Mouse (Mus musculus): Measurements from ENCODE around the gene Olfr1344.

The Olfr1344 gene

DNA sequence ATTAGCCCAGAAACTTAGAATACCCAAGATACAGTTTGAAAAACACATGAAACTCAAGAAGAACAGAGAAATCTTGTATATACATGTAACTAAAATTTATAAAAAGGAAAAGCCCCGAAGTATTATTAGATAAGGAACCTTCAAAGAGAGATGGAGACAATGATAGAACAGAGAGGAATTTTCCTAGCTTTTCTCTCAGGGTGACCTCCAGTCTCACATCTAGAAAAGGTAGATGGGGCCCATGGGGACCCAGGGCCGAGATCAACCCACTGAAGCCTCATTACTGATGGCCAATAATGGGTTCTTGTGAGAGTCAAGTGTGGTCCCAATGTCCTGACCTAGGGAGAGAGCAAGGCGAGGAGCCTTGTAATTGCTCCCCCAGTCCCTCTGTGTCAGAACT, at the start of gene Olfr1344:
Gene Olfr1344, plus strand, starts transcription at position 301 of the 400 bp plus-strand sequence.
- DNase-seq: no peak

DNA sequence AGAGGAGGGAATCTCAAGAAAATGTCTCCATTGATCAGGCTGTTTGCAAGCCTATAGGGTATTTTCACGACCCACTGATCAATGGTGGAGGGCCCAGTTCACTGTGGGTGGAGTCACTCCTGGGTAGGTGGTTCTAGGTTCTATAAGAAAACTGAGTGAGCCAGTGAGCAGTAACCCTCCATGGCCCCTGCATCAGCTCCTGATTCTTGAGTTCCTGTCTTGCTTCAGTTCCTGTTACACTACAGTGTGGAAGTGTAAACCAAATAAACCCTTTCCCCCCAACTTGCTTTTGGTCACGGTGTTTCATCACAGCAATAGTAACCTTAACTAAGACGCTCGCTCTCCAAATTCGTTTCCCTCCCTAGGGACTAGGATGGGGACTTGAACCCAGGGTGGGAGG, 49.5 kb upstream of the Olfr1344 start:
- no peak for DNase-seq

DNA sequence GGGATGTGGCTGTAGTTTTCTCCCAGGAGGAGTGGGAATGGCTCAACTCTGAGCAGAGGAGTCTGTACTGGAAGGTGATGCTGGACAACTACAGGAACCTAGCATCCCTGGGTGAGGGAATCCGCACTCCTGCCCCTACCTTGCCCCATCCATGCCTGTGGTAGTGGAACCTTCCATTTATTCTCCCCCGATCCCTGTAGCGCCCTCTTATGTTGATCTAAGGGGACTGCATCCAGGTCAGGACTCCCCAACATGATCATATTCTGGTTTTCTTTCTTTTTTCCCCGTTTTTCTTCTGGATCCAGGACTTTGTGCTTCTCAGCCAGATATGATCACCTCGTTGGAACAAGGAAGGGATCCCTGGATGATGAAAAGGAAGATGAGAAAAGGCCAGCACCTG, 49.0 kb upstream of the Olfr1344 start:
- no peak for DNase-seq

DNA sequence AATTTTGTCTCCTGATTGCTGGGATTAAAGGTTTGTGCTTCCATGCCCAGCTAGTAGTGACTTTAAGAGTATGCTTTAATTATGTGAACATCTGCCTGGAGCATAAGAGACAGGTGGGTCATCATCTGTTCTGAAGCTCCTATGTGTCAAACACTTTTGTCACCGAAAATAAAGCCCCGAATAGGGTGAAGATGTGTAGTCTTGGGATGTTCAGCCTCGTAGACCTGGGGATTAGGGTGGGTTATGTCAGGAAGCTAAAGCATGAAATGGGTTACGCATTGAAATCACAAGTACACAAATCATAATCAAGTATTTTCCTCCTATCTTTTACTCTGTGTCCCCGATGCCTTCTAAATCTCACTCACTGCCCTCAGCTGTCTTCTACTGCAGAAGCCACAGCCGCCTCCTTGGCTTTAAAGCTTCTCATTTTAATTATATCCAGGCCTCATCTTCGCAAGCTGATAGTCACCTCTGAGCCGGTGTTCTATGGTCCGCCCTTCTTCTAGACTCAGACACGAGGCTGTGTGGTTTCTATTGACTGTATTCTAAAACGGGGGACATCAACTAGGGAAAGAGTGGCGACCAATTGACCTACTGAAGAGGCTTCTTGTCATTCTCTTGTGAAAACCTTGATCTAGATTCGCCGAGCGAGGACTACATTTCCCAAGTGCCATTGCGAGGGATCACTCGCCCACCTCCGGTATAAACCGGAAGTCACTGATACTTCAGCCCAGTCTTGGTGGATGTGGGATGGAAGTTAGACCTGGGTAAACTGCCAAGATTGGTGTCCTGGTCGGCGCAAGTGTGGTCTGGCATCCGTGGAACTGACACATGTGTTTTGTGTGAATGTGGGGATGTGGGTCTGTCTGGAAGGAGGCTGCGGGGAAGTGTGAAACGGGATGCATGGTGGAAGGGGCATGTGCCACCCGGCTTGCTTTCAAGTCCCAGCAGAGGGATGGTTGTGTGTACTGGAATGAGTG, 40.2 kb upstream of the Olfr1344 start, which contains the start of gene Smim17:
Gene Smim17, plus strand, starts transcription at position 720 of the 980 bp plus-strand sequence.
- peak; percentile 50 for DNase-seq

DNA sequence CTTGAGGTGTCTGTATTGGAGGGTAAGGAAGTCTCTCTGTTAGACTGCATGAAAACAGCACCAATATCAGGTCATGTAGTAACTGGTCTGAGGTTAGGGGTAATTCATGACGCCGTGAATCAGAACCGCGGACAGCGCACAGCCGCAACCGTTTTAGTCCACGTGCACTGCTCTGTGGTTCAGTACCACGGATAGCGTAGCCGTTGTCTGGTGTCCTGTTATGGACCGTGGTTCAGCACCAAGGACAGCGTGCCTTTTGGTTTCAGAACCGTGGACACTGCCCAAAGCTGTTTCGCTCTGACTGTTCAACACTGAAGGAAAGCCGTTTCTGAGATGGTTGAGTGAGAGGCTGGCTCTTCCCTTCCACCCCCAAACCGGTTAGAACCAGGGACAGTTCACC, 28.4 kb upstream of the Olfr1344 start, which contains the start of gene Gm20715:
Gene Gm20715, plus strand, starts transcription at position 235 of the 400 bp plus-strand sequence.
- peak; percentile 97 for DNase-seq

DNA sequence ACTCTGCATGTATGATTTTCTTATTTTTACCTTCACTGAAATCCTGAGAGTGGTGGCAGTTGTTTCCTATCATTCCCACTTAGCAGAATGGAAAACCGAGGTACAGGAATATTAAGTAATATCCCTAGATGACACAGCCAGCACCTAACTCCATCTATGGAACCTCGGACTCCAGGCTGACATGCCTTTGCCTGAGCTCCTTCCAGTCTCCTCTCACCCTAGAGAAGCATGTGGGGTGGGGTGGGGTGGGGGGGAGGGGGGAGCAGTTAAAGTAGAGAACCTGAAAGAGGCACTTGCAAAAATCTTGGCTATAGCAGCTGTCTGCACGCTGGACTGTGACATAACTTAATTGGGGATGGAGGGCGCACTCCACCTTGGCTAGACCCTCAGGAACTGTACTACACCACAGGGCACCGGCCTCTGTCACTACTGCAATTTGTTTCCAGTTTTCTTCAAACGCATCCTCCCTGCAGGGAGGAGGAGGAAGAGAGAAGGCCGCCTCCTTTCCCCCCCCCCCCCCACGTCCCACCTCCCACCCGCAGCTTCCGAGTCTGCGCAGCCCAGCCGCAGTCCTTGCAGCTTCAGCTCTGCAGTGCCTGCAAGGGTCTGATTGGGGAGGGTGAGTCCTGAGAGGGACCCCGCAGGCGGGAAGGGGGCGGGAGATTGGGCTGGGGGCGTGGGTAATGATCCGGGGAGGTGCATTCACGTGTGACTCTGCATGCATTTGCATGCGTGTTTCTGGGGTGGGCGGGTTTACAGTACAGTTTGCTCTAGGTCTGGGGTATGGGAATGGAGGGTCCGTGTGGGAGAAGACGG, 23.7 kb upstream of the Olfr1344 start:
- DNase-seq: no peak

DNA sequence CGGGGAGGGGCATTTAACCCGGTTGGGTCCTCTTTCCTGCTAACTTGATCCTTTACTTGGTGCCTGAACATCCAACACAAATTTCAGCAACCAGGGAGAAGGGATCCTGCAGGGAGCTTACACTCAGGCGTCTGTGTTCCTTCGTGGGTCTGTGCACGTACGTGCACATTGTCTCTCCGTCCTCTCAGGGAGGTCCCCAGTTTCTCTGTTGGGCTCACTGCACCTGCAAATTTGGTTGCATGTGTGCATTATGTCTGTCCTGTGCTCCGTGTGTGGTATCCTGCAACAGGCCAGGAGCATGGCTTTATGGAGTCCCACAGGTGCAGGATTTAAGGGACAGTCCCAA, 23.1 kb upstream of the Olfr1344 start:
- no peak for DNase-seq

DNA sequence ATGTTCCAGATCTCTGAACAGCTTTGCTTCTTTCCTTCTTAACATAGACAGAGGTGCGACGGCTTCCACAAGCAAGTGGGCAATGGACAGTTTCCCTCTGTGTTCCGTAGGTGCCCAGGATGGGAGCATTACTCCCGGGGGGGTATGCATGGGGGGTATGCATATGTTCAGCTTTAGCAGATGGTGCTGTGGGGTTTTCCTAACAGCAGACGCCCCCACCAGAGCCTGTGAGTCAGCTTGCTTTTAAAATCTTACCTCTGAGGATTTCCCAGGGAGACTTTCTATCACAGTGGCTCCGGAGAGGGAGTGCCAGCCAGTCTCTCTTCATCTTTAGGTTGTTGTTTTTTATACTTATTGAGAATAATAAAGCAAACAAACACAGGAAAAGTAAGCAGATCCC, 18.6 kb upstream of the Olfr1344 start:
- no peak for DNase-seq

DNA sequence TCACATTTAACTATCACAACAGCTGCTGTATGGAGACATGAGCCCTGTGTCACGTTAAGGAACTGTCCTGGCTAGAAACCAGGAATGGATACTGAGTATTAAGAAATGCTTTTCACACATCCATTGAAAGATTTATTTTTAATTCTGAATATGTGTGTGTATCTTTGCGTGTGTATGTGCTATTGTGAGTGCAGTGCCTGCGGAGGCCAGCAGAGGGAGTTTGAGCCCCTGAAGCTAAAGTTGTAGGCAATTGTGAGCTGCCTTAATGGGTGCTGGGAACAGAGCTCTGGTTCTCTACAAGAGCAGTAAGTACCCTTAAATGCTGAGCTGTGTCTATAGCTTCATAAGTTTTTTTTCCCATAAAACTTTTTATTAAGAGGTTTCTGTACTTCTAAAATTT, 9.1 kb upstream of the Olfr1344 start:
- DNase-seq: no peak

DNA sequence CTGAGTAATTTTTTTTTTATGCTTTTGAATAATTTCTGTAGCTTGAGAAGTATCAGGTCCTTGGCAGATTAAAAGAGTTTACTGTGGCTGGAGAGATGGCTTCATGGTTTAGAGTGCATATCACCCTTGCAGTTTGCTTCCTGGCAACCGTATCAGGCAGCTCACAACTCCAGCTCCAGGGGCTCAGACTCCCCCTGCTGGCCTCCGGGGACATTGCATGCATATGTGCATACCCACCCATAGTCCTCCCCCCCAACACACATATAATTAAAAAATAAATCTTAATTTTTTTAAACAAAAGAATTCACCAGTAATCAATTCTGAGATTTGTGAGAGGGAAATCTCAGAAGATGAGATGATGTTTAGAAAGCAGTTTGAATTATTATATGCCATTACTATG, 8.1 kb upstream of the Olfr1344 start:
- peak; percentile 22 for DNase-seq

DNA sequence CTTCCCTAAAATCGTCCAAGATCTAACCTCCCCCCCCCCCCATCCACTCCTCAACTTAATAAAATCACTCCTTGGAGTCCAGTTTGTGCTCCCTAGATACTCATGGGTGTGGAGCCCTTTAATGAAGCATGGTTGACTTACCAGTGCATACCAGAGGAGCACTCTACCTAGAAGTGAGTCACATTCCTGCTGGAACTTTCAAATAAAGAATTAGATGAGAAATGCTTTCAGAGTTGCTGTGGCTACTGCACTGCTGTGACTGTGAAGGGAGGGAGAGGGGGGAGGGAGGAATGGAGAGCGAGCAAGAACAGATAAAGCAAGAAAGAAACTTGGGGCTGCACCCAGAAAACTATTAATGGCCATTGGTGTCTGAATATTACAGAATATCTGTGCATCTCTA, 2.7 kb downstream of the Olfr1344 start:
- DNase-seq: no peak

DNA sequence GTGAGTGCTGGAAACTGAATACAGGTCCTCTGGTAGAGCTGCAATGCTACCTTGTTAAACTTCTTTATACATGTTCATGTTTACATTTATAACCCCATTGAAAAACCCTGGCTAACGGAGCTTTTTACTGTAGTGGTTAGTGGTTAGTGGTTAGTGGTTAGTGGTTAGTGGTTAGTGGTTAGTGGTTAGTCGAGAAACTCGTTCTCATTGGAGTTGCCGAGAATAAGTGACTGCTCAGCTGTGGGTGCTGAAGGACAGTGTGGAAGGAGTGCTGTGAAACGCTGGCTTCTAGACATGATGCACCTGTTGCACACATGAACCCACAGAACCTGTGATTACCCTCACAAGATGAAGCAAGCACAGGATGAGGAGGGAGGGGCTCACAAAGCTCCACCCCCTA, 9.3 kb downstream of the Olfr1344 start:
- DNase-seq: no peak

DNA sequence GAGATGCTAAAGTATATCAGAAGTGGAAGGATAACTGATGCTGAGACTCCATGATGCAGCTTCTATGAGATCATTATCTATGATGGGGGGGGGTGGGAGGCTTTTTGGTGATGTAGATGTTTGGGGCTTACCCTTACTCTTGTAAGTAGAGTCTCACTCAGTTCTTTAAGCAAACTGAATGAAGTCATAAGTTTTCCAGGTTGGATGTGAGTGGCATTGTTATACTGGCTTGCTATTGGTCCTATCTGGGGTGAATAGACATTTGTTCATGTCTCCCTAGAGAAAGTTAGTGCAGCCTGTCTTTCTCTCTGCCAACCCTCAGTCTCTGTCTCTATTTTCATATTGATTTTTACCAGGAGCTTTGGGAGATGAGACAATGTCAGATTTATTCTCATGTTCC, 17.4 kb downstream of the Olfr1344 start, which contains the start of gene Olfr1336:
Gene Olfr1336, plus strand, starts transcription at position 301 of the 400 bp plus-strand sequence.
- no peak for DNase-seq

DNA sequence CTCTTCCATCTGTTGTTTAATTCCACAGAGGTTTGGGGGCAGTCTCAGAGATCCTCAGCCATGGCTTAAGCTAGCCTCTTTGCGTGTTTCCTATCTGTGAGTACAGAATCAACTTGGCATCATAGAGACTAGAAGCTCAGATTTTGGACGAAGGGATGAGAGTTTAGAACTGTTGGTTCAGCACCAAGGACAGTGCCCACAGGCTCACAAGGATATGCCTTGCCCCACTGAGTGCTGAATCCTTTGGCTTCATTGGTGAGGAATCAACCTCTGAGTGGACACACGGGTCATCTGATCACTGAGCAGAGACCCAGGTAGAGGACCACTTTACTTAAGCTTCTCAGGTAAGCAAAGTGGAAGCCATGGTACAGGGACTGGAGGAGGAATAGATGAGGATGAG, 17.9 kb downstream of the Olfr1344 start:
- DNase-seq: no peak

DNA sequence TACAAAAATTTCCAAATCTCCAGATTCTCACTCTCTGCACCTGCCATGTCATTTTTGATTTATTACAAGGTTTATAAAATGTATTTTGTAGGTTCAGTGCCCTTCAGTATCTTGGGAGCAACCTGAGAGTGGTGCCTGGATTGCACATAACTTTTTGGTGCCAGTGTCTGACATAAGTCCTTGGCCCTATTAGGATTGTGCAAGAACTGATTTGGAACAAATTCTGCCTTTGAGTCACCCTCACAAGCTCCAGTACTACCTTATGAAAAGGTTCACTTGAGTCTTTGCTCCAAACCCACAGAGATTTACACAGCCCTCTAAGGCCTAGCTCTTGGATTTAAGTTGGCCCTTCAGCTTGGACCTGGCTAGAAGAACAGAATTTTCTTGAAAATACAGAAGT, 28.5 kb downstream of the Olfr1344 start, which contains the start of gene Olfr1346:
Gene Olfr1346, plus strand, starts transcription at position 151 of the 400 bp plus-strand sequence.
- DNase-seq: no peak

DNA sequence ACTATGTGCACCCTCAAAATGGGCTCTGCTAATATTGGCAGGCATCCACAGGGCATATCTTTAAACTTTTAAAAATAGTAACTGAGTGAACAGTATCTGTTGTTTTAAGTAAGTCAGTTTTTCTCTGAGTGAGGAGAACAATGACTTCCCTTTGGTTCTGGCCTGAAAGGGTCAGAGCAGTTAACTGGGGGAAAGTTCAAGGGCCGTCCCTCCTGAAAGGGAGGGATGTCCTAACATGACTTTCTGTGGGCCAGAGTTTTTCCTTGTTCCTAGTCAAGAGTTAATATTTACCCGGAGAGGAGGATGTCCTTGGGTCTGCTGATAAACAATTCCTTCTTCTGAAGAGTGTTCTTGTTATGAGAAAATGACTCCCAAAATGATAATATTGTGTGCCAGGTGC, 39.1 kb downstream of the Olfr1344 start:
- peak; percentile 26 for DNase-seq

DNA sequence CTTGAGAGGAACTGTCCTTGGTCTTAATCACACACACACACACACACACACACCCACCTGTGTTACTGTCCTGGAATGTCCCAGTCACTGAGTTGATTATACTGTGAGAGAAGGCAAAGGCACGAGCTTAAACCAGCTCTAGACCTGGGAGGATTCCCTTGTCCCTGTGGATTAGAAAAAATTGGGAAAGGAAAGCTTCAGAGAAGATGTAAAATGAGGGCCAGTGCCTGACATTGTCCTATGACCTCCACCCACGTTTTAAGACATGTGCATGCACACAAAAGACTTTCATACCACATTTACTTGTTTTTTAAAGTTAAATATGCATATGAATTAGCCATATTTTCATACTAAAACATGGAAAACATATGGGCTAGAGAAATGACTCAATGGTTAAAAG, 48.4 kb downstream of the Olfr1344 start, which contains the start of gene Olfr5:
Gene Olfr5, minus strand, starts transcription at position 101 of the 400 bp plus-strand sequence.
- DNase-seq: no peak

Measured in kidney, postnatal 14 days (tissue).